Mouse (Mus musculus) olfactory bulb, adult 2 months (tissue): ENCODE measurements at regions not wholly inside any gene's neighbourhood (a gene's known extent, or its start where the extent isn't known, plus 50 kb on each side); places are given as distances from the start of the nearest gene placed in this dataset.

ENCODE experiments used
- H3K27ac ChIP-seq: fragments of 200-500 bp; 2 replicates; pipeline ENCODE4 v1.5.1; 2012; ENCODE audit warnings: low read depth, low read length; ENCODE audit not compliant: insufficient read depth
- H3K4me1 ChIP-seq: fragments of 200-500 bp; 2 replicates; pipeline ENCODE4 v1.6.1; 2012; ENCODE audit warnings: low read length; ENCODE audit not compliant: control insufficient read depth, insufficient read depth
- H3K4me3 ChIP-seq: fragments of 200-500 bp; 2 replicates; pipeline ENCODE4 v1.5.1; 2012; ENCODE audit warnings: mild to moderate bottlenecking, low read depth, low read length, moderate library complexity; ENCODE audit not compliant: insufficient read depth
- CTCF ChIP-seq: fragments of 200-500 bp; IDR thresholded peaks from 2 replicates; pipeline ENCODE4 v1.5.1; 2012; ENCODE audit warnings: low read depth, mild to moderate bottlenecking, low read length, moderate library complexity; ENCODE audit not compliant: insufficient read depth
- POLR2A ChIP-seq: fragments of 200-500 bp; IDR thresholded peaks from 2 replicates; pipeline ENCODE4 v1.6.1; 2012; ENCODE audit warnings: mild to moderate bottlenecking, low read depth, low read length, moderate library complexity; ENCODE audit not compliant: insufficient read depth
- WGBS: fragments of 180-500 bp; shearing (Covaris S2); methylation state at CpG from one replicate; pipeline ENCODE4 v1.1.7; 2018; 5-methylcytosine and 5-hydroxymethylcytosine counted together

GRCm38 (mm10) chr17:50394801-50395200 lies 101.4 kb upstream of the Dazl start:
- TF ChIP-seq POLR2A (no peak), CTCF (no peak)
- WGBS: 94% methylated on average over 1 of the region's 1 CpGs
- H3K27ac ChIP-seq: no peak overlapping the region
- H3K4me3 ChIP-seq: no peak overlapping the region
- no peaks in the 10 kb centered on the region for H3K4me1 ChIP-seq

- TF ChIP-seq CTCF (no peak), POLR2A (no peak)
- Histone ChIP-seq H3K27ac (no peak overlapping the region), H3K4me1 (no peaks in the 10 kb centered on the region), H3K4me3 (no peak overlapping the region)
- WGBS: 96% methylated on average over 11 of the region's 11 CpGs
Measured at GRCm38 (mm10) chr17:50395669-50396068, 102.2 kb upstream of the Dazl start.

- Histone ChIP-seq H3K4me3 (no peak overlapping the region), H3K27ac (no peak overlapping the region), H3K4me1 (no peaks in the 10 kb centered on the region)
- WGBS: 79% methylated on average over 4 of the region's 4 CpGs
- TF ChIP-seq CTCF (no peak), POLR2A (no peak)
Measured at GRCm38 (mm10) chr17:50397324-50397723, 103.9 kb upstream of the Dazl start.

GRCm38 (mm10) chr17:50407249-50407990 lies 101.8 kb upstream of the Plcl2 start:
- WGBS: 55% methylated on average over 11 of the region's 11 CpGs

GRCm38 (mm10) chr17:50408581-50408980 lies 100.6 kb upstream of the Plcl2 start:
- no peak overlapping the region for H3K27ac ChIP-seq
- TF ChIP-seq POLR2A (no peak), CTCF (no peak)
- 90% methylated on average over 10 of the region's 10 CpGs for WGBS
- no peak overlapping the region for H3K4me3 ChIP-seq
- no peaks in the 10 kb centered on the region for H3K4me1 ChIP-seq

More at GRCm38 (mm10) chr17:50407249-50407990, 101.8 kb upstream of the Plcl2 start:
- TF ChIP-seq POLR2A: no peak
- no peak for TF ChIP-seq CTCF
- Histone ChIP-seq H3K4me1 (no peaks in the 10 kb centered on the region), H3K4me3 (no peak overlapping the region), H3K27ac (no peak overlapping the region)

- H3K4me3 ChIP-seq: no peak overlapping the region
- no peaks in the 10 kb centered on the region for H3K4me1 ChIP-seq
- TF ChIP-seq CTCF (no peak), POLR2A (no peak)
- no peak overlapping the region for H3K27ac ChIP-seq
- WGBS: 97% methylated on average over 3 of the region's 3 CpGs
Measured at GRCm38 (mm10) chr17:50409271-50409670, 99.9 kb upstream of the Plcl2 start.

GRCm38 (mm10) chr17:50409895-50410294 lies 99.3 kb upstream of the Plcl2 start:
- TF ChIP-seq POLR2A (no peak), CTCF (no peak)
- 92% methylated on average over 8 of the region's 8 CpGs for WGBS
- Histone ChIP-seq H3K4me1 (no peaks in the 10 kb centered on the region), H3K4me3 (no peak overlapping the region), H3K27ac (no peak overlapping the region)

GRCm38 (mm10) chr17:50410296-50410695 lies 98.9 kb upstream of the Plcl2 start:
- no peak overlapping the region for H3K27ac ChIP-seq
- no peak for TF ChIP-seq CTCF
- no peak for TF ChIP-seq POLR2A
- no peaks in the 10 kb centered on the region for H3K4me1 ChIP-seq
- no peak overlapping the region for H3K4me3 ChIP-seq
- WGBS: 90% methylated on average over 3 of the region's 3 CpGs

GRCm38 (mm10) chr17:50412446-50412845 lies 96.8 kb upstream of the Plcl2 start:
- Histone ChIP-seq H3K4me3 (no peak overlapping the region), H3K27ac (no peak overlapping the region), H3K4me1 (no peaks in the 10 kb centered on the region)
- WGBS: 92% methylated on average over 5 of the region's 5 CpGs
- TF ChIP-seq CTCF (no peak), POLR2A (no peak)

- Histone ChIP-seq H3K27ac (no peak overlapping the region), H3K4me3 (no peak overlapping the region), H3K4me1 (no peaks in the 10 kb centered on the region)
- WGBS: 97% methylated on average over 5 of the region's 5 CpGs
- TF ChIP-seq POLR2A: no peak
- no peak for TF ChIP-seq CTCF
Measured at GRCm38 (mm10) chr17:50413916-50414315, 95.3 kb upstream of the Plcl2 start.
